Mouse (Mus musculus): ENCODE results near the gene Ephb1. TPM values are rescaled to one million over a fixed set of nuclear protein-coding genes. Genes with fewer than 3 reads are reported as not detected.

Ephb1 gene
- polyA plus RNA-seq, 1 experiment from 2014 or later, result 0.87 TPM

- Histone ChIP-seq H3K27me3 (replicated peaks; ENCODE audit: insufficient read depth, low read length) (no peaks in the 10 kb centered on the region), H3K4me2 (replicated peaks; ENCODE audit: low read depth, low read length) (no peak overlapping the region), H3K27ac (ENCODE audit: low read length) (no peak overlapping the region), H3K4me3 (ENCODE audit: low read depth, low read length) (no peak overlapping the region), H3K36me3 (ENCODE audit: insufficient read depth, low read length) (no peaks in the 10 kb centered on the region), H3K9ac (replicated peaks; ENCODE audit: low read depth) (no peak overlapping the region), H3K4me1 (ENCODE audit: insufficient read depth, low read depth, low read length) (no peaks in the 10 kb centered on the region), H3K9me3 (ENCODE audit: low read length) (no peaks in the 10 kb centered on the region)
- ATAC-seq (no peak), DNase-seq (ENCODE audit: low spot score) (no peak)
- 85% methylated on average over 5 of the region's 5 CpGs for WGBS
- no peak for TF ChIP-seq EP300 (IDR thresholded peaks at IDR 0.05)
- TF ChIP-seq CTCF (IDR thresholded peaks at IDR 0.05), result no peak
Observed at GRCm38 (mm10) chr9:102256407-102256806, 98.1 kb downstream of the Ephb1 start.

- no peaks in the 10 kb centered on the region for H3K27me3 ChIP-seq (replicated peaks; ENCODE audit: insufficient read depth, low read length)
- 82% methylated on average over 6 of the region's 6 CpGs for WGBS
- H3K9me3 ChIP-seq (ENCODE audit: low read length), result no peaks in the 10 kb centered on the region
- no peak overlapping the region for H3K4me3 ChIP-seq (ENCODE audit: low read depth, low read length)
- no peak for TF ChIP-seq EP300 (IDR thresholded peaks at IDR 0.05)
- TF ChIP-seq CTCF (IDR thresholded peaks at IDR 0.05), result no peak
- H3K4me1 ChIP-seq (ENCODE audit: insufficient read depth, low read depth, low read length), result no peaks in the 10 kb centered on the region
- H3K4me2 ChIP-seq (replicated peaks; ENCODE audit: low read depth, low read length), result no peak overlapping the region
- H3K36me3 ChIP-seq (ENCODE audit: insufficient read depth, low read length), result no peaks in the 10 kb centered on the region
- H3K9ac ChIP-seq (replicated peaks; ENCODE audit: low read depth), result no peak overlapping the region
- no peak overlapping the region for H3K27ac ChIP-seq (ENCODE audit: low read length)
- no peak for DNase-seq (ENCODE audit: low spot score)
- no peak for ATAC-seq
Observed at GRCm38 (mm10) chr9:102255803-102256202, 98.7 kb downstream of the Ephb1 start.

DNA sequence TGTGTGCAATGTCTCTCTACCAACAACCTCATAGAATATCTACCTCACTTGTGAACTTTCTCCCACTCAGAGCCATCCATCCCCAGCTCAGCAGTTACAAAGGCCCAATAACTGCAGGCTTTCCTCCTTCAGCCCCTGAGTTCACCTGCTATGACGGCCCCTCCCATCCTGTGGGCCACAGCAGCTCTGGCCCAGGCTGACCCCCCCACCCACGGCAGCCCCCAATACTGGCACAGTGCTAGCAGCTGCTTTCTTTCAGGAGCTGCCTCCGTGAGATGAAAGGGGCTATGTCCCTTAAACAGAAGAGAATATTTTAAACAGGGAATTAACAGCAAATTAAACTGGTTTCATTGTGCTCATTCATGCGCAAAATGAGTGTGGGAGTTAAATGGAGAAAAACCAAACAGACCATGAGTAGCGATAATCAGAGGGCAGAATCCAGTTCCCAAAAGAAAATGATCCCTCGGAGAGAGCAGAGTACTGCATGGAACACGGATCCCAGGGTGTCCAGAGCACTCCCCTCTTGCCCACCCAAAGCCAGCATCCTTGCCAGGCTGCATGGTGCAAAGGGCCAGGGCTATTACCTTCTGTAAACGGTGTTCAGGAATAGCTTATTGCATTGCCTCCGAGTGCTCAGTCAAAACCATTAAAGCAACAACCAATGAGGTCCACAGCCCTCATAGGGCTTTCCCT, 105.2 kb downstream of the Ephb1 start:
- no peak for TF ChIP-seq EP300 (IDR thresholded peaks at IDR 0.05)
- no peak for TF ChIP-seq CTCF (IDR thresholded peaks at IDR 0.05)
- H3K4me2 ChIP-seq (replicated peaks; ENCODE audit: low read depth, low read length), result no peak overlapping the region
- 31% methylated on average over 9 of the region's 9 CpGs for WGBS

GRCm38 (mm10) chr9:102245551-102245950, 108.9 kb downstream of the Ephb1 start:
- DNase-seq (ENCODE audit: low spot score), result no peak
- Histone ChIP-seq H3K4me3 (ENCODE audit: low read depth, low read length) (no peak overlapping the region), H3K4me1 (ENCODE audit: insufficient read depth, low read depth, low read length) (no peaks in the 10 kb centered on the region), H3K4me2 (replicated peaks; ENCODE audit: low read depth, low read length) (no peak overlapping the region), H3K9ac (replicated peaks; ENCODE audit: low read depth) (no peak overlapping the region), H3K27me3 (replicated peaks; ENCODE audit: insufficient read depth, low read length) (no peaks in the 10 kb centered on the region), H3K36me3 (ENCODE audit: insufficient read depth, low read length) (no peaks in the 10 kb centered on the region), H3K27ac (ENCODE audit: low read length) (no peak overlapping the region), H3K9me3 (ENCODE audit: low read length) (no peaks in the 10 kb centered on the region)
- no peak for ATAC-seq
- TF ChIP-seq CTCF (IDR thresholded peaks at IDR 0.05) (no peak), EP300 (IDR thresholded peaks at IDR 0.05) (no peak)
- 83% methylated on average over 7 of the region's 7 CpGs for WGBS

More for the DNA sequence above, 105.2 kb downstream of the Ephb1 start:
- no peaks in the 10 kb centered on the region for H3K36me3 ChIP-seq (ENCODE audit: insufficient read depth, low read length)
- H3K27me3 ChIP-seq (replicated peaks; ENCODE audit: insufficient read depth, low read length), result no peaks in the 10 kb centered on the region
- H3K27ac ChIP-seq (ENCODE audit: low read length), result no peak overlapping the region
- H3K4me3 ChIP-seq (ENCODE audit: low read depth, low read length), result no peak overlapping the region
- no peaks in the 10 kb centered on the region for H3K9me3 ChIP-seq (ENCODE audit: low read length)
- ATAC-seq, result no peak
- H3K9ac ChIP-seq (replicated peaks; ENCODE audit: low read depth), result no peak overlapping the region
- DNase-seq (ENCODE audit: low spot score), result no peak
- no peaks in the 10 kb centered on the region for H3K4me1 ChIP-seq (ENCODE audit: insufficient read depth, low read depth, low read length)

GRCm38 (mm10) chr9:102243296-102243695, 111.2 kb downstream of the Ephb1 start:
- DNase-seq (ENCODE audit: low spot score), result no peak
- Histone ChIP-seq H3K4me3 (ENCODE audit: low read depth, low read length) (no peak overlapping the region), H3K27ac (ENCODE audit: low read length) (no peak overlapping the region), H3K9me3 (ENCODE audit: low read length) (no peaks in the 10 kb centered on the region), H3K36me3 (ENCODE audit: insufficient read depth, low read length) (no peaks in the 10 kb centered on the region), H3K4me2 (replicated peaks; ENCODE audit: low read depth, low read length) (no peak overlapping the region), H3K4me1 (ENCODE audit: insufficient read depth, low read depth, low read length) (no peaks in the 10 kb centered on the region), H3K9ac (replicated peaks; ENCODE audit: low read depth) (no peak overlapping the region), H3K27me3 (replicated peaks; ENCODE audit: insufficient read depth, low read length) (no peaks in the 10 kb centered on the region)
- TF ChIP-seq EP300 (IDR thresholded peaks at IDR 0.05) (no peak), CTCF (IDR thresholded peaks at IDR 0.05) (no peak)
- no peak for ATAC-seq
- 40% methylated on average over 7 of the region's 7 CpGs for WGBS

DNA sequence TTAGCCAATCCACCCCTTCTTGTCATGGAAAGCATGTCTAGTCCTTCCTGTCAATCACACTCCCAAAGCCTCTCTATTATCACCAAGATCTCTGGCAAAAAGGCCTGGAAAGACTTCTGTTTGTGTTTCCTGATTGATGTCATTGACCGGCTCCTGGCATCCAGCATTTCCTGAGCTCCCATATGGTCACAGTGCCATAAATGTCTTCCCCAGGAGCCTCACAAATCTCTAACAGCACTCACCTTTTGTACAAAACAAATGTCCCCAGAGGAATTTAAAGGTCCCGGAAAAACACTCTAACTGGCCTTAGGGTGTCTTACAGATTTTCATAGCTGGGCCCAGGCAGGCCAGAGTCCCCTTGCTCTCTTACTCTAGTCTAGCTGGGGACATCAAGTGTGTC, 112.9 kb downstream of the Ephb1 start:
- H3K4me3 ChIP-seq (ENCODE audit: low read depth, low read length), result no peak overlapping the region
- H3K36me3 ChIP-seq (ENCODE audit: insufficient read depth, low read length), result no peaks in the 10 kb centered on the region
- DNase-seq (ENCODE audit: low spot score), result no peak
- 48% methylated on average over 2 of the region's 2 CpGs for WGBS
- no peaks in the 10 kb centered on the region for H3K4me1 ChIP-seq (ENCODE audit: insufficient read depth, low read depth, low read length)
- TF ChIP-seq CTCF (IDR thresholded peaks at IDR 0.05), result no peak
- no peak for TF ChIP-seq EP300 (IDR thresholded peaks at IDR 0.05)
- no peaks in the 10 kb centered on the region for H3K9me3 ChIP-seq (ENCODE audit: low read length)
- ATAC-seq, result no peak
- H3K9ac ChIP-seq (replicated peaks; ENCODE audit: low read depth), result no peak overlapping the region
- H3K27ac ChIP-seq (ENCODE audit: low read length), result no peak overlapping the region
- H3K27me3 ChIP-seq (replicated peaks; ENCODE audit: insufficient read depth, low read length), result no peaks in the 10 kb centered on the region
- H3K4me2 ChIP-seq (replicated peaks; ENCODE audit: low read depth, low read length), result no peak overlapping the region
